Mouse (Mus musculus): ENCODE measurements around the gene Ubac2. TPM values are rescaled to one million over a fixed set of nuclear protein-coding genes. Genes with fewer than 3 reads are reported as not detected.

The Ubac2 gene
- polyA plus RNA-seq, 1 experiment from 2014 or later: 47.2 TPM

- H3K4me1 ChIP-seq: peaks cover 5% of the 10 kb centered on the region; the same call in 1 of the 2 replicates
Measured at GRCm38 (mm10) chr14:121965461-121965860, 87.0 kb downstream of the Ubac2 start.

GRCm38 (mm10) chr14:121967095-121967494 is 88.7 kb downstream of the Ubac2 start:
- Histone ChIP-seq H3K4me3 (no peak overlapping the region), H3K9ac (no peak overlapping the region), H3K4me1 (peaks cover 5% of the 10 kb centered on the region; the same call in 1 of the 2 replicates), H3K27me3 (replicated peaks) (no peaks in the 10 kb centered on the region), H3K36me3 (replicated peaks) (no peaks in the 10 kb centered on the region), H3K4me2 (no peak overlapping the region), H3K9me3 (no peaks in the 10 kb centered on the region), H3K27ac (no peak overlapping the region)
- no peak for ATAC-seq (replicated peaks)
- 93% methylated on average over 4 of the region's 4 CpGs for whole genome bisulfite sequencing

More at GRCm38 (mm10) chr14:121965461-121965860, 87.0 kb downstream of the Ubac2 start:
- no peaks in the 10 kb centered on the region for H3K27me3 ChIP-seq (replicated peaks)
- no peak overlapping the region for H3K9ac ChIP-seq
- WGBS: 92% methylated on average over 4 of the region's 4 CpGs
- ATAC-seq (replicated peaks): no peak
- H3K36me3 ChIP-seq (replicated peaks): no peaks in the 10 kb centered on the region
- no peak overlapping the region for H3K4me3 ChIP-seq
- H3K9me3 ChIP-seq: no peaks in the 10 kb centered on the region
- no peak overlapping the region for H3K27ac ChIP-seq
- no peak overlapping the region for H3K4me2 ChIP-seq

- Histone ChIP-seq H3K36me3 (replicated peaks) (no peaks in the 10 kb centered on the region), H3K4me3 (no peak overlapping the region), H3K4me2 (no peak overlapping the region), H3K27ac (no peak overlapping the region), H3K4me1 (no peaks in the 10 kb centered on the region), H3K9me3 (no peaks in the 10 kb centered on the region), H3K9ac (no peak overlapping the region), H3K27me3 (replicated peaks) (no peaks in the 10 kb centered on the region)
- no peak for ATAC-seq (replicated peaks)
- 87% methylated on average over 1 of the region's 1 CpGs for WGBS
Measured at GRCm38 (mm10) chr14:121970402-121970801, 92.0 kb downstream of the Ubac2 start.

- Histone ChIP-seq H3K4me2 (no peak overlapping the region), H3K4me1 (no peaks in the 10 kb centered on the region), H3K9me3 (no peaks in the 10 kb centered on the region), H3K4me3 (no peak overlapping the region), H3K9ac (no peak overlapping the region), H3K27ac (no peak overlapping the region), H3K36me3 (replicated peaks) (peaks cover 3% of the 10 kb centered on the region; the same call in 1 of the 2 replicates), H3K27me3 (replicated peaks) (no peaks in the 10 kb centered on the region)
- WGBS: 95% methylated on average over 10 of the region's 10 CpGs
- no peak for ATAC-seq (replicated peaks)
Measured at GRCm38 (mm10) chr14:121973114-121973513, 94.7 kb downstream of the Ubac2 start.

GRCm38 (mm10) chr14:121981531-121981930 is 103.1 kb downstream of the Ubac2 start:
- Histone ChIP-seq H3K4me1 (no peaks in the 10 kb centered on the region; the same call in 1 of the 2 replicates), H3K4me2 (no peak overlapping the region), H3K9ac (no peak overlapping the region), H3K9me3 (no peaks in the 10 kb centered on the region), H3K36me3 (replicated peaks) (no peaks in the 10 kb centered on the region), H3K27ac (no peak overlapping the region), H3K4me3 (no peak overlapping the region), H3K27me3 (replicated peaks) (no peaks in the 10 kb centered on the region)
- WGBS: 98% methylated on average over 1 of the region's 1 CpGs
- no peak for ATAC-seq (replicated peaks)

GRCm38 (mm10) chr14:121983009-121983933 is 104.9 kb downstream of the Ubac2 start:
- no peaks in the 10 kb centered on the region; the same call in 1 of the 2 replicates for H3K4me1 ChIP-seq
- H3K36me3 ChIP-seq (replicated peaks): no peaks in the 10 kb centered on the region
- H3K9me3 ChIP-seq: no peaks in the 10 kb centered on the region
- H3K27ac ChIP-seq: no peak overlapping the region
- H3K9ac ChIP-seq: no peak overlapping the region
- 77% methylated on average over 8 of the region's 8 CpGs for WGBS
- H3K4me2 ChIP-seq: no peak overlapping the region
- no peaks in the 10 kb centered on the region for H3K27me3 ChIP-seq (replicated peaks)
- ATAC-seq (replicated peaks): no peak
- no peak overlapping the region for H3K4me3 ChIP-seq

- ATAC-seq (replicated peaks): no peak
- no peak overlapping the region for H3K4me2 ChIP-seq
- WGBS: 86% methylated on average over 3 of the region's 3 CpGs
- no peaks in the 10 kb centered on the region for H3K36me3 ChIP-seq (replicated peaks)
- no peaks in the 10 kb centered on the region for H3K27me3 ChIP-seq (replicated peaks)
- no peak overlapping the region for H3K27ac ChIP-seq
- H3K4me1 ChIP-seq: no peaks in the 10 kb centered on the region; the same call in 1 of the 2 replicates
- no peak overlapping the region for H3K9ac ChIP-seq
- H3K9me3 ChIP-seq: no peaks in the 10 kb centered on the region
- H3K4me3 ChIP-seq: no peak overlapping the region
Measured at GRCm38 (mm10) chr14:121985477-121985876, 107.1 kb downstream of the Ubac2 start.

GRCm38 (mm10) chr14:121986028-121986427 is 107.6 kb downstream of the Ubac2 start:
- Histone ChIP-seq H3K9me3 (no peaks in the 10 kb centered on the region), H3K4me1 (no peaks in the 10 kb centered on the region; the same call in 1 of the 2 replicates)

GRCm38 (mm10) chr14:121987287-121987686 is 108.9 kb downstream of the Ubac2 start:
- H3K4me2 ChIP-seq: no peak overlapping the region
- H3K36me3 ChIP-seq (replicated peaks): no peaks in the 10 kb centered on the region
- ATAC-seq (replicated peaks): no peak
- no peaks in the 10 kb centered on the region for H3K27me3 ChIP-seq (replicated peaks)
- no peak overlapping the region for H3K27ac ChIP-seq
- no peak overlapping the region for H3K9ac ChIP-seq
- no peaks in the 10 kb centered on the region for H3K9me3 ChIP-seq
- no peaks in the 10 kb centered on the region; the same call in 1 of the 2 replicates for H3K4me1 ChIP-seq
- H3K4me3 ChIP-seq: no peak overlapping the region
- 87% methylated on average over 1 of the region's 1 CpGs for WGBS

More at GRCm38 (mm10) chr14:121986028-121986427, 107.6 kb downstream of the Ubac2 start:
- 88% methylated on average over 6 of the region's 6 CpGs for WGBS
- Histone ChIP-seq H3K27ac (no peak overlapping the region), H3K27me3 (replicated peaks) (no peaks in the 10 kb centered on the region), H3K36me3 (replicated peaks) (no peaks in the 10 kb centered on the region), H3K4me2 (no peak overlapping the region), H3K9ac (no peak overlapping the region), H3K4me3 (no peak overlapping the region)
- no peak for ATAC-seq (replicated peaks)

GRCm38 (mm10) chr14:121987691-121988090 is 109.3 kb downstream of the Ubac2 start:
- Histone ChIP-seq H3K9ac (no peak overlapping the region), H3K27me3 (replicated peaks) (no peaks in the 10 kb centered on the region), H3K4me1 (no peaks in the 10 kb centered on the region; the same call in 1 of the 2 replicates), H3K4me3 (no peak overlapping the region), H3K27ac (no peak overlapping the region), H3K9me3 (no peaks in the 10 kb centered on the region), H3K36me3 (replicated peaks) (no peaks in the 10 kb centered on the region), H3K4me2 (no peak overlapping the region)
- 85% methylated on average over 4 of the region's 4 CpGs for WGBS
- no peak for ATAC-seq (replicated peaks)

GRCm38 (mm10) chr14:121989331-121989730 is 110.9 kb downstream of the Ubac2 start:
- no peak for ATAC-seq (replicated peaks)
- no peaks in the 10 kb centered on the region; the same call in 1 of the 2 replicates for H3K36me3 ChIP-seq (replicated peaks)
- WGBS: 98% methylated on average over 3 of the region's 3 CpGs
- H3K4me1 ChIP-seq: no peaks in the 10 kb centered on the region
- no peak overlapping the region for H3K9ac ChIP-seq
- H3K27me3 ChIP-seq (replicated peaks): no peaks in the 10 kb centered on the region
- no peaks in the 10 kb centered on the region for H3K9me3 ChIP-seq
- H3K27ac ChIP-seq: no peak overlapping the region
- H3K4me2 ChIP-seq: no peak overlapping the region
- no peak overlapping the region for H3K4me3 ChIP-seq

- H3K4me3 ChIP-seq: no peak overlapping the region
- no peak overlapping the region for H3K4me2 ChIP-seq
- H3K9me3 ChIP-seq: no peaks in the 10 kb centered on the region
- H3K36me3 ChIP-seq (replicated peaks): no peaks in the 10 kb centered on the region; the same call in 1 of the 2 replicates
- H3K27ac ChIP-seq: no peak overlapping the region
- H3K4me1 ChIP-seq: no peaks in the 10 kb centered on the region
- WGBS: 96% methylated on average over 3 of the region's 3 CpGs
- no peak for ATAC-seq (replicated peaks)
- H3K27me3 ChIP-seq (replicated peaks): no peaks in the 10 kb centered on the region
- no peak overlapping the region for H3K9ac ChIP-seq
Measured at GRCm38 (mm10) chr14:121989869-121990268, 111.4 kb downstream of the Ubac2 start.

All from midbrain, embryonic 15.5 days (tissue).